Mouse (Mus musculus): ENCODE measurements at regions not wholly inside any gene's neighbourhood (a gene's known extent, or its start where the extent isn't known, plus 50 kb on each side); places are given as distances from the start of the nearest gene placed in this dataset.

GRCm38 (mm10) chr9:31606936-31607335 is 142.7 kb upstream of the Tmem45b start:
- H3K9me3 ChIP-seq (replicated peaks; ENCODE audit: insufficient read depth, low read length), result no peaks in the 10 kb centered on the region
- H3K9ac ChIP-seq (ENCODE audit: control insufficient read depth, low read depth, low read length, poor library complexity, severe bottlenecking), result no peak overlapping the region
- no peaks in the 10 kb centered on the region for H3K36me3 ChIP-seq (ENCODE audit: control insufficient read depth in 1 of 2, insufficient read depth in 2 of 2, low read length in 2 of 2)
- H3K27me3 ChIP-seq (ENCODE audit: control insufficient read depth in 1 of 2, insufficient read depth in 2 of 2, low read length in 2 of 2), result no peaks in the 10 kb centered on the region
- no peak overlapping the region for H3K4me3 ChIP-seq (ENCODE audit: control insufficient read depth in 1 of 2, insufficient read depth in 1 of 2, low read depth in 2 of 2, low read length in 2 of 2)
- no peak overlapping the region for H3K27ac ChIP-seq (ENCODE audit: control insufficient read depth, low read depth, low read length)
- H3K79me2 ChIP-seq (ENCODE audit: control insufficient read depth, insufficient read depth, low read length, poor library complexity), result no peaks in the 10 kb centered on the region
- no peaks in the 10 kb centered on the region for H3K4me1 ChIP-seq (ENCODE audit: control insufficient read depth in 1 of 2, insufficient read depth in 2 of 2, low read length in 2 of 2)
- no peak for DNase-seq (ENCODE audit: low read depth, low spot score)
- no peak for TF ChIP-seq MAFK (IDR thresholded peaks at IDR 0.05; ENCODE audit: borderline replicate concordance, low read depth, low read length)
- TF ChIP-seq ZKSCAN1 (IDR thresholded peaks at IDR 0.05; ENCODE audit: low read depth, low read length), result no peak
- no peak for TF ChIP-seq POLR2AphosphoS5 (IDR thresholded peaks at IDR 0.05; ENCODE audit: borderline replicate concordance, low read depth, low read length)
- TF ChIP-seq EP300 (IDR thresholded peaks at IDR 0.05; ENCODE audit: low read depth in 1 of 2, low read length in 2 of 2), result no peak
- no peak for TF ChIP-seq SIN3A (IDR thresholded peaks at IDR 0.05; ENCODE audit: low read length)
- no peak for TF ChIP-seq ZC3H11A (IDR thresholded peaks at IDR 0.05; ENCODE audit: low read depth, low read length)
- TF ChIP-seq MXI1 (IDR thresholded peaks at IDR 0.05; ENCODE audit: low read depth, low read length), result no peak
- TF ChIP-seq GATA1 (IDR thresholded peaks at IDR 0.05; ENCODE audit: low read depth, low read length), result no peak
- no peak for TF ChIP-seq ELF1 (IDR thresholded peaks at IDR 0.05; ENCODE audit: low read depth, low read length)
- no peak for TF ChIP-seq CHD1 (IDR thresholded peaks at IDR 0.05; ENCODE audit: low read depth, low read length)
- TF ChIP-seq UBTF (IDR thresholded peaks at IDR 0.05; ENCODE audit: borderline replicate concordance, insufficient read depth, low read depth, low read length), result no peak
- TF ChIP-seq NELFE (IDR thresholded peaks at IDR 0.05; ENCODE audit: low read depth, low read length), result no peak

GRCm38 (mm10) chr9:31604497-31605090 is 140.3 kb upstream of the Tmem45b start:
- H3K9me3 ChIP-seq (replicated peaks; ENCODE audit: insufficient read depth, low read length), result no peaks in the 10 kb centered on the region
- no peak overlapping the region for H3K9ac ChIP-seq (ENCODE audit: control insufficient read depth, low read depth, low read length, poor library complexity, severe bottlenecking)
- H3K27me3 ChIP-seq (ENCODE audit: control insufficient read depth in 1 of 2, insufficient read depth in 2 of 2, low read length in 2 of 2), result no peaks in the 10 kb centered on the region
- no peaks in the 10 kb centered on the region for H3K79me2 ChIP-seq (ENCODE audit: control insufficient read depth, insufficient read depth, low read length, poor library complexity)
- DNase-seq (ENCODE audit: low read depth, low spot score), result no peak
- H3K4me3 ChIP-seq (ENCODE audit: control insufficient read depth in 1 of 2, insufficient read depth in 1 of 2, low read depth in 2 of 2, low read length in 2 of 2), result no peak overlapping the region
- H3K4me1 ChIP-seq (ENCODE audit: control insufficient read depth in 1 of 2, insufficient read depth in 2 of 2, low read length in 2 of 2), result no peaks in the 10 kb centered on the region
- H3K27ac ChIP-seq (ENCODE audit: control insufficient read depth, low read depth, low read length), result no peak overlapping the region
- no peaks in the 10 kb centered on the region for H3K36me3 ChIP-seq (ENCODE audit: control insufficient read depth in 1 of 2, insufficient read depth in 2 of 2, low read length in 2 of 2)
- TF ChIP-seq CHD1 (IDR thresholded peaks at IDR 0.05; ENCODE audit: low read depth, low read length) (no peak), SMC3 (IDR thresholded peaks at IDR 0.05; ENCODE audit: low read depth, low read length) (no peak), JUND (IDR thresholded peaks at IDR 0.05; ENCODE audit: low read depth, low read length) (no peak), BHLHE40 (IDR thresholded peaks at IDR 0.05; ENCODE audit: borderline replicate concordance, low read depth, low read length) (no peak), GATA1 (IDR thresholded peaks at IDR 0.05; ENCODE audit: low read depth, low read length) (no peak)

Data from MEL (cell line).